Mouse (Mus musculus) liver, postnatal 0 days (tissue): ENCODE data around the gene Ctnnd1.

Experiments used
- CTCF ChIP-seq: sonication (generic); IDR thresholded peaks from 2 replicates; pipeline ENCODE4 v1.5.1; 2016; ENCODE audit warnings: antibody characterized with exemption, low read depth
- EP300 ChIP-seq: IDR thresholded peaks from 2 replicates; pipeline ENCODE4 v1.6.1; 2016; ENCODE audit warnings: antibody characterized with exemption, low read depth, mild to moderate bottlenecking

GRCm38 (mm10) chr2:84612764-84613163, 37.8 kb downstream of the Ctnnd1 start:
- TF ChIP-seq CTCF (no peak), EP300 (no peak)
